Mouse (Mus musculus) right cerebral cortex, postnatal 14 days (tissue): ENCODE data around the gene Egln2.
A peak's percentile ranks its signal among the peaks of the same experiment; 100 is the strongest.

Experiments
- DNase-seq: peaks from one replicate; pipeline ENCODE4 v3.0.0; 2022

Egln2 gene

GRCm38 (mm10) chr7:27174896-27175295, 8.3 kb upstream of the Egln2 start:
- no peak for DNase-seq

DNA sequence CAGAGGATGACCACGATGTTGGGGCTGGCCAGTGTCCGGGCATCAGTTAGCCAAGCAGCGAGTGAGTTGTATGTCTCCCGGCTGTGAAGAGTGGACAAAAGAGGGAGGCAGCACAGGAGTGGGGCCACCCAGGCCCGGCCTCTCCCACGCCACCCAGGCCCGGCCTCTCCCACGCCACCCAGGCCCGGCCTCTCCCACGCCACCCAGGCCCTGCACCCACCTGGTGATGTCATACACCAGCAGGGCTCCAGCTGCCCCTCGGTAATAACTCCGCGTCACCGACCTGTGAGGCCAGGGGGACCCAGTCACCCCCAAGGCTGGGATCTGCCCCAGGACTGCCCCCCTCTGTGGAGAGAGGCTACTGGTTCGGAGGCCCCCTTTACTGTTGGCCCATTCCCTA, 7.9 kb upstream of the Egln2 start:
- no peak for DNase-seq

DNA sequence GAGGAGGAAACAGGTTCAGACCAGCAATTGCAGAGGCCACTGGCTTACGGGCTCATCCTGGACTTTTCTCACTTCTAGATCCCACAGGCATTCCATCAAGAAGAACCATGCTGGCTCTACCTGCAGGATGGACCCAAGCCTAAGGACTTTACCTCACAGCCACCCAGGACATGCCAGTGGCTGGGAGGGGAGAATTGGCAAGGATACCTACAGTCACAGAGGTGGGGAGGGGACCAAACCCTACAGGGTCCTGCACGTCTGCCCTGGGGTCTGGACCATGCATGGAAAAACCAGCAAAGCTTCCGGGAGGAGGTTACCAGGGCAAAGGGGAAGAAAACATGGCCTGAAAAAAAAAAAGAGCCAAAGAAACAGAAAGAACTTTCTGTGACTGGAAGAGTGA, 4.4 kb upstream of the Egln2 start:
- no peak for DNase-seq

DNA sequence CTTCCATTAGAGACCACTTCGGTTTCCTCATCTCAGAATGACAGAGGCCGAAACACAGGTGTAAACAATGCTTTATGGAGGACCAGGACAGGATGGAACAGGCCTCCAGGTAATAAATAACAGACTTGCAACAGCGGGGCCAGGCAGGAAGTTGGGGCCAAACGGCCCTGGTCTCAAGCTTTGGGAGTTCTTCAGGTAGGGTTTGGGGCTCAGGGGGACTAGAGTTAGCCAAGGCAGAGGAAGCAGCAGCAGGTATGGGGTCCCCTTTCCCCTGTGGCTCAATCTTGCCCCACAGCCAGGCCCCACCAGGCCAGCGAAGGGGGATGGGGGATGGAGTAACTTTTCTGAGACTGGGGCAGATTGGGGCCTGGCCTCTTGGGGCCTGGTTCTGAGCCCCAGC, 1.8 kb upstream of the Egln2 start:
- no peak for DNase-seq

DNA sequence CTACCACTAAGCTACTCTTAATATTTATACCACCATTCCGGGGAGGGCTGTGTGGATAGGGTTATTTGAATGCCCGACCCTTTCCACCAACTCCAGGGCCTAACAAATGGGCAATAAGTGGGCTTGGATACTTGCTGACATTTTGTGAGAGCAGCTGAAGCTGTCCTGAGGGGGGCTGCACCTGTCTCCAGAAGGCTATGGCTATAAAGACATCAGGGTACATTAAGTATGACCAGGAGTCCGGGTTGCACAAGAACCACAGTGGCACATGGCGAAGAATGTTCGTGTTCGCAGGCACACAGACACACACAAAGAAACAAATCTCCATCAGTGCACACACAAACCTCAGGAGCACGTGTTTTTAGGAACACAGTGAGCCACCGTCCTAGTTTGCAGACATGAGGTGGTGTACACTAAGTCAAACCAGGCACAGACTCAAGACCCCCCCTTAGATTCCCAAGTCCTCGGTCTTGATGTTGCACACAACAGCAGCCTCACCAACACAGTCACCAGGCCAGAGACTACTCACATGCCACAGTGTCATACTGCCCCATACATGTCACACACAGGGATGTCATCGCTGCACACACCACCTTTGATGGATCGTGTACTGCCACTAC, 983 bp upstream of the Egln2 start:
- no peak for DNase-seq

- DNase-seq: peak; percentile 79
Observed at GRCm38 (mm10) chr7:27166229-27166613, 381 bp downstream of the Egln2 start.

DNA sequence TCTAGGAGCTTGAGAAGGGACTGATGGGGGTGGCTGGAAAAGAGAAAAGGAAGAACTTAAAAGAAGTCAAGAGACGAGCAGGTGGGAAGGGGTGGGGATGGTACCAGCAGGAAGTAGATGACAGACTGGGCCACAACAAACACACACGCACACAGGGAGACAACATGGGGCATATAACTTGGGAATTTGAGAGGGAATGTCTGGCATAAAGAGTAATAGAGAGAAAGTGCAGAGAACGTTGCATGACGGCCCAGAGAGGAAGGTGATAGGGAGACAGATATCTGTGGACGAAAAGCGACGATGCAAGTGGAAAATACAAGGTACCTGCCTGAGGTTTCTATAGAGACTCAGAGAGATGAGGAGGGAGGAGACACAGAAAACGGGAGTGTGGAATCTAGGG, 906 bp downstream of the Egln2 start:
- no peak for DNase-seq

DNA sequence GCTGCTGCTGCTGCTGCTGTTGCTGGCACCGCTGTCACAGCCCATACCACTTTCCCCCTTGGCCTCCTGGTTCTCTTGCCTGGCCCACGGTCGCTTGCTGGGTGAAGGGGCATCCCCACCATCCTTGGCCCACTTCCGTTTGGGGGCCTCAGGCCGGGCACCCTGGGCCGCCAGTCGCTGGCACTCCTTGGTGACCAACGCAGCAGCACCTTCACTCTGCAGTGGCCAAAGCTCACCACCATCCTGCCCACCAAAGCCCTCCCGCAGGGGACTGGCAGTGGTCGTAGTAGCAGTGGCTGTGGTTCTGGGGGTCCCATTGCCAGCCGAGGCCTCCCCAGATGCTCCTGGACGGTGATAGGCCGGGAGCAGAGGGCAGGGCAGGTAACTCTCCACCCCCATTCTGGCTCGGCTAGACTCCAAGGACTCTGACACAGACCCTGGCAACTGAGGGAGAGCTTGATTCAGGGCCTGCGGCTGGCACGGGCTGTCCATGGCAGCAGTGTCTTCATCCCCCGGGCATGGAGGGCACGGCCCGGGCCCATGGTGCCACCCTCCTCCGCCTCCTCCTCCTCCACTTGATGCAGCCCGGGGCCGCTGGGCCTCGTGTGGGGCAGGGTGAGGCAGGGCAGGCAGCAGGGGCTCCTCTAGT, 1.5 kb downstream of the Egln2 start:
- no peak for DNase-seq

DNA sequence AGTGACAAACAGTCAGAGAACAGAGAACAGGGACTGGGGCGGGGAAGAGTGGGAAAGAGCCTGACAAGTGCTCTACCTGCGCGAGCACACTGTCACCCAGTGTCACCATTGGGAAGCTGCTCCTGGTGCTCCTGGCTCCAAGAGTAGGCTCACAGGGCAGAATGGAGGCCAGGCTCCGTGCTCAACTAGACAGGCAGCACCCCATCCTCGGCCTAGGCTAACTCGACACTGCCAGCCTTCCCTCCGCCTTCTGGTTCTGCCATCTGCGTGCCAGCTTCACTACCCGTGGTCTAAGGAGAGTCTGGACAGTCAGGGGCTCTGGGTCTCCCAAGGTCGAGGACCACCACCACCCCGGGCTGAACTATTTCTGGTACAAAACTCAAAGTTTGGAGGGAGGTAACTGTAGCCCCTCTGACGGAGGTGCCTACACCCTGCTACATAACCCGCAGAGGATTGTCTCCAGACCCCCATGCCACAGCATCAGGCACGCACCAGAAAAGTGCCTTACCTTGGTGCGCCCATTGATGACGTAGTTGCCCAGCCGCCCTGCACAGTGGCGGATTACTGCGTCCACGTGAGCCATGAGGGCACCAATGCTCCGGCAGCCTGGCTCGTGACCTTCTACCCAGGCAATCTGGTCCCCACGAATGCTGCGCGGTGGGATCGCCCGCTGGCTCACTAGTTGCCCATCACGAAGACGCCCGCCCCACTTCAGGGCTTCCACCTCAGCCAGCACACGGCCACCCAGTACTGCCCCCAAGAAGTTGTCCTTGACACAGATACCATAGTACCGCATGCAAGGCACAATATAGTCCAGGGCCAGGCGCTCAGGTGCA, 2.3 kb downstream of the Egln2 start:
- DNase-seq: peak; percentile 51

GRCm38 (mm10) chr7:27163450-27163805, 3.2 kb downstream of the Egln2 start:
- DNase-seq: no peak

- no peak for DNase-seq
Observed at GRCm38 (mm10) chr7:27162780-27163449, 3.7 kb downstream of the Egln2 start.

DNA sequence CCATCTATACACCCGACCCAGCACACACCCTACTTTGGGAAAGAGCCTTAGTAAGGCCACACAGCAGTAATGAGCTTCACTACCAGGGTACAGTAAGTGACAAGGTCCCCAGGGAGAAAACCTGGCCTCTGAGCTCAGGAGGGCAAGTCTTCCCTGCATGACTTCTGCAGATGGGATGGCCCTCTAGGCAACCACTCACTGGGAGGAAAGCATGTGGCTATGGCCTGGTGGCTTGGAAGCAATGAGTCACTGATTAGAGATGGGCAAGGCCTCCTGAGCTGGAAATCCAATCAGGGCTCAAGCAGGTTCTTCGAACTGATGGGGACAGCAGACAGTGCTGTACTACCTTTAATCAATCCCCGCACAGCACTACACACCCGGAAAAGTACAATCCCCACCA, 4.9 kb downstream of the Egln2 start:
- DNase-seq: no peak

DNA sequence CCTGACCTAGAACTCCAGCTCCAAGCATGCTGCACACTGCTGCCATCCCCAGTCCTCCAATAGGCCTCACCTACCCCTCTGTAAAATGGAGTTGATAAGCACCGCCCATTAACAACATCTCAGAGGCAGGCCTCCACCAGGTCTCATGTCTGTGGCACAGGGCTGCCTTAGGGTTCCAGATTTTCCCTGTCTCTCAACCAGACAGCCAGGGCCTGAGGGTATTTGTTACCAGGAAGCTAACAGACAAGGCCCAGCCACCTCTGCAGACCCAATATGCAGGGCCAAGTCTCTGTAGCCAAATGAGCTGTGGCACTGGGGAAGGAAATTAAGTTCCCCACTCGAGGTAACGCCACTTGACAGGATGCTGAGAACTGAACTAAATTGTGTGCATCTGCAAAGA, 5.7 kb downstream of the Egln2 start:
- DNase-seq: no peak

- DNase-seq: peak; percentile 88
Observed at GRCm38 (mm10) chr7:27159882-27160281, 6.7 kb downstream of the Egln2 start.

GRCm38 (mm10) chr7:27159256-27159655, 7.3 kb downstream of the Egln2 start:
- DNase-seq: no peak

DNA sequence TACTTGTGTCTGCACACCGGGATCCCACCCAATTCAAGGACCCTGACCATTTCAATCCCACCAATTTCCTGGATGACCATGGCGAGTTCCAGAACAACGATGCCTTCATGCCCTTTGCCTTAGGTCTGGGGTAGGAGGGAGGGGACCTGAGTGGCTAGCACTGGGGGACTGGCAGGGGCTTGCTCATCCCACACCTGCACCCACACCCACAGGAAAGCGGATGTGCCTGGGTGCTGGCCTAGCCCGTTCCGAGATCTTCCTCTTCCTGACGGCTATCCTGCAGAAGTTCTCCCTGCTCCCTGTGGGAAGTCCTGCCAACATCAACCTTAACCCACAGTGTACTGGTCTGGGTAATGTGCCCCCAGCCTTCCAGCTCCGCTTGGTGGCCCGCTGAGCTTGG, 8.4 kb downstream of the Egln2 start:
- DNase-seq: no peak

GRCm38 (mm10) chr7:27156005-27156404, 10.6 kb downstream of the Egln2 start:
- no peak for DNase-seq

- DNase-seq: peak; percentile 30
Observed at GRCm38 (mm10) chr7:27153205-27153764, 13.3 kb downstream of the Egln2 start, which contains the start of gene Cyp2t4. Gene Cyp2t4 (plus strand): TSS chr7:27153714.

DNA sequence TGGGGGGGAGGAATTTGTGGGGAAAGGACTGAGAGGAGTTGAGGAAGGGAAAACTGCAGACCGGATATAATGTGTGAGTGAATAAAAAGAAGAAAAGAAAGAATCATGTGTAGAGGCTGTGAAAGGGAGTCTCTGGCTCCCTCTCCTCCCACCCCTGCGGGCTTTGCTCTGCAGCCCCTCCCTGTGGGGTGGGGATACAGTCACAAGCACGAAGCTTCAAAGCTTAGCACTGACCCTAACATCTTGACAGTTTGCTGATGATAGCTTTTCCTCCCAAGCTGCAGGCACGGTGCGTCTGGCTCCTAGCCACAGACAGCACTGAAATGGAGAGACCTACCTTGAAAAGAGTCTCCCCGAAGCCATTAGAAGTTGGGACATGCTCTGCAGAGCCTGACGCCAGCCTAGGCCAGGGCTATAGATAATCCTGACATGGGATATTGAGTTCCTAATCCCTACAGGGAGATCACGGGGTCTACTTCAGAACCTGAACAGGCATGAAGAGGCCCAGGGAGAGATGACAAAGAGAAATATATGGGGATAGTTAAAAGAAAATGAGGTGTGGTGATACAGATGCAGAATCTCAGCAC, 30.1 kb downstream of the Egln2 start:
- no peak for DNase-seq

DNA sequence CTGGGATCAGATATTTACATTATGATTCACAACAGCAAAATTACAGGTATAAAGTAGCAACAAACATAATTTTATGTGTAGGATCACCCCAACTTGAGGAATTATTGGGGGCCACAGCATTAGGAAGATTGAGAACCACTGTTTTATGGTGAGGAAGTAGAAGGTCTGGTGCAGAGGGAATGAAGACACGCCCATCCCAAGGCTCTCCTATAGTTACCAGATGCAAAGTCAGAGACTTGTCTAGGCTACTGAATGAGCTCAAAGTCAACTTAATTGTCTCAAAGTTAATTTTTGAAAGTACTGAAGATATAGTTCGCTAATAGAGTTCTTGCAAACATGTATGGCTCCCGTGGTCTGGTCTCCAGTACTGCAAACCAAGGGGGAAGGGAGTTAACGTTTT, 32.8 kb downstream of the Egln2 start:
- no peak for DNase-seq

DNA sequence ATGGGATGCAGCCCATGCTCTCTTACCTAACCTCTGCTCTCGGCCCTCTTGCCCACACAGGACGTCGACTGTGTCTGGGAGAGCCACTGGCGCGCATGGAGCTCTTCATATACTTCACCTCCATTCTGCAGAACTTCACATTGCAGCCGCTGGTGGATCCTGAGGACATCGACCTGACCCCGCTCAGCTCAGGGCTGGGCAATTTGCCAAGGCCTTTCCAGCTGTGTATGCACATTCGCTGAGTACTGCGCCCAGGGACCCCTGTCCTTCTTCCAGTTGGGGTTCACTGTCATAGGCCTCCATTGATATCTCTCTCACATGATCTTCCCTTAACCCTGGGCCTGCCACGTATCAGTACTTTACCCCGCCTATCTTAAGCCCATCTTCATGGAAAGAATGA, 33.4 kb downstream of the Egln2 start:
- DNase-seq: no peak

- DNase-seq: peak; percentile 73
Observed at GRCm38 (mm10) chr7:27132588-27132987, 34.0 kb downstream of the Egln2 start.

- no peak for DNase-seq
Observed at GRCm38 (mm10) chr7:27131387-27131786, 35.2 kb downstream of the Egln2 start.
